Mouse (Mus musculus): ENCODE measurements around the gene Gm2564.
"Not testable (repeated sequence)": the region's sequence is repeated elsewhere in the genome, so short reads cannot be mapped to it uniquely, and the experiment has no call there.

GRCm38 (mm10) chr4:42679365-42679764, 49.8 kb downstream of the Gm2564 start:
- not testable (repeated sequence) for TF ChIP-seq CTCF (IDR thresholded peaks at IDR 0.05; ENCODE audit: borderline replicate concordance, control insufficient read depth, extremely low read depth, insufficient read depth, low read length, poor library complexity); POLR2A (IDR thresholded peaks at IDR 0.05; ENCODE audit: control insufficient read depth, extremely low read depth, insufficient read depth, low read length, poor library complexity)
